Mouse (Mus musculus) mature B cell (primary cell): ENCODE measurements around the gene Psg19.
"Not testable (repeated sequence)": the region's sequence is repeated elsewhere in the genome, so short reads cannot be mapped to it uniquely, and the experiment has no call there.

Experiments
- in situ Hi-C: fragments of 300-500 bp; cut with MboI; formaldehyde crosslinking; loops from 2 replicates; pipeline ENCODE4 v1.14.3; 2019

The Psg19 gene

DNA sequence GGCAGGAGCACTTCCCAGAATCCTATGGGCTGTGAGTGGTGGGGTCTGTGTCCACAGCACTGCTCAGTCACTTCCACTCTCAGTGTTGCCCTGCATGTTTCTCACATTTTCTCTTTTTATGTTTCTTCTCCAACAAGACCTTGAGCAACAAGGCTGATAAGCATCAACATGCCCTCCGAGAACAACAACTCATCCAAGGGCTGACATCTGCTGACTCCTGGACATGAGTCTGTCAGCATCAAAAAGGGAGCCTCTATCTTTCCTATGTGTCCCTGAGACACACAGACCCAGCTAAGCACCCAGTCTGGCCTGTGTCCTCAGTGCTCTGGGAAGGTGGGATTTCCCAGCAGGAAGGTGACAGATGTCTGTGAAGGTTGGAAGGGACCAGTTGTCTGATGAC lies at the start of gene Psg19:
Gene Psg19, minus strand, starts transcription at position 101 of the 400 bp plus-strand sequence.
- in situ Hi-C loops = no loop called here

GRCm38 (mm10) chr7:18844811-18845210 lies 46.5 kb upstream of the Psg19 start:
- in situ Hi-C loops = no loop called here

DNA sequence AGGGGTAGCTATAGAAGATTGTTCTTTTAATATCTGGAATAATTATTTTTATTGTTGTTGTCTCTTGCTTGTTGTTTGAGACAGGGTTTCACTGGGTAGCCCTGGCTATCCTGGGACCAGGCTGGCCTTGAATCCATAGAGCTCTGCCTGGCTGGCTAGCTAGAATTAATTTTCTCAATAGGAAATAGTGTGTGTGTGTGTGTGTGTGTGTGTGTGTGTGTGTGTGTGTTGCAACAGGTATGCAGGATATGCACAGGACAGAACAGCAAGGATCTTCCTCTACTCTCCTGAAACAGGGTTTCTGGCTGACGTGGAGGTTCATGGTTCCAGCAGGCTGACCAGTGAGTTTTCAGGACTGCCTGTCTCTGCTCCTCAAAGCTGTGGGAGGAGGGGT lies 42.9 kb upstream of the Psg19 start:
- in situ Hi-C loops = no loop called here

DNA sequence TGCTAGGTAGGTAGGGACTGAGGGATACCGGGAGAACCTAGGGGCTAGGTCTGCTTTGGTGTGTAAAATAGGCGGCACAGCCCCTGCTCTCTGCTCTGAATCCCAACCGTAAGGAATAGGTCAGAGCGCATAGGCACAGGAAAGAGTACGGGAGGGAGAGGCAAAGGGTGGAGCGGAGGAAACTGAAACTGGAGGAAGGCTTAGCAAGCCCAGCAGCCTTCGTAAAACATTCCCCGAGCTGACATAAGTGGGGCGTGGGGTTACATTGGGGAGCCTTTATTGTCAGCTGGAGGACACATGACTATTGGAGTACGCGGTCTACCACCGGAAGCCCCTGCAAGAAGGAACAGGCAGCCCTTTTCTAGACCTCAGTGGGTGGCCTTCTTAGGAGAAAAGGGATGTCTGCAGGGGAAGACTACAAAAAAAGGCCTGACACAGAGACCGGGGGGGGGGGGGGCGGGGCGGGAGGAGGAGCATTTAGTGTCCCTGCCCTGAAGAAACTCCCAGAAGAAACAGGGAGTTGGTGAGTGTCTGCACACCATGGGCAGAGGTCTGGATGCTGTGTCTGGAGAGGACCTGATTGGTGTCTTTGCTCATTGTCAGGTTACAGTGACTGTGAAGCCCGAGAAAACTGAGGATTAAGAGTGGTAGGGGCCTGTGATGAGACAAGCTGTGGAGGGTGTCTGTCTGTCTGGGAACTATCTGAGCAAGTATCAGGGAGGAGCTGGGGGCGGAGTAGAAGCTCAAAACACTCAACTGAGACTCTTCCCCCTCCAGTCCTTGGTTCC lies 42.3 kb upstream of the Psg19 start:
- in situ Hi-C loops = no loop called here

DNA sequence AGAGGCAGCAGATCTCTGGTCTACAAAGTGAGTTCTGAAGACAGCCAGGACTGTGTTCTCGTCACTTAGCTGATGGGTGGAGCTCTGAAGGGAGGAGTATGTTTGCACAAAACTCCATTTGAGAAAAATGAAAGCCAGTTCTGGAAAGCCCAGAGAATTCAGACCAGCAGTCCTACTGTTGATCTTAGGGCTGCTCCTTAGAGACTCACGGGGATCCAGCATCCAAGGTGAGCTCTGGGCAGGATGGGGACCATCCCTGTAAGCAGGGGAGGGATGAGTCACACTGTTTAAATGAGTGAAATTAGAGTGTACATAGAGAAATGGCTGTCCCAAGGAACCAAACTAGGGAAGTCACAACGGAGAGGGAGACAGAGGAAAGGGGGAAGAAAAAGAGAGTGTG lies 41.5 kb upstream of the Psg19 start, which contains the start of gene Mill2:
Gene Mill2, plus strand, starts transcription at position 102 of the 400 bp plus-strand sequence.
- in situ Hi-C loops = no loop called here

- in situ Hi-C loops = no loop called here
These were observed 34.0 kb upstream of the Psg19 start for GRCm38 (mm10) chr7:18832298-18832697.

- in situ Hi-C loops = no loop called here
These were observed 31.2 kb upstream of the Psg19 start for GRCm38 (mm10) chr7:18829545-18829944.

- in situ Hi-C loops = no loop called here
These were observed 30.3 kb upstream of the Psg19 start for GRCm38 (mm10) chr7:18828592-18828991.

GRCm38 (mm10) chr7:18827792-18828546 lies 29.6 kb upstream of the Psg19 start:
- in situ Hi-C loops = no loop called here

GRCm38 (mm10) chr7:18821507-18821906 lies 23.2 kb upstream of the Psg19 start, which contains the start of gene Psg17:
Gene Psg17, minus strand, starts transcription at chr7:18821607.
- in situ Hi-C loops = no loop called here

- in situ Hi-C loops = no loop called here
These were observed 20.0 kb upstream of the Psg19 start for GRCm38 (mm10) chr7:18818301-18818700.

DNA sequence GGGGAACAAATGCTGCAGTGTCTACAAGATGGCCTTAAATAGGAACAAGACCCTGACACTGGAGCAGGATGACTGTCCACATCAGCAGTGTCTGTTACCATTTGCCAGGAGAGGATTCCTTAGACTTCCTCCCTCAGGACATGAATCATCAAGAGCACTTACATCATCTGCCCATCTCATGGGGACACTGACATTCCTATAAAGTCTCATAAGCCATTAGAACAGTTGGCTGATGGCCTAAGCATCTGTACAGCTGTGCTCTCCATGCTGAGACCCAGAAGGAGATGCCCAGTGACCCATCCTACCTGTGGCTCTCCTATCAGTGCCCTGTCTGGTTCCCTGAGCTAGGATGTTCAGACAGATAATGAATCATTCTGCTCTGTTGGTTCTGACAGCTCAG lies 5.2 kb upstream of the Psg19 start:
- in situ Hi-C loops = no loop called here

GRCm38 (mm10) chr7:18799129-18799528 lies 809 bp upstream of the Psg19 start:
- in situ Hi-C loops = no loop called here

DNA sequence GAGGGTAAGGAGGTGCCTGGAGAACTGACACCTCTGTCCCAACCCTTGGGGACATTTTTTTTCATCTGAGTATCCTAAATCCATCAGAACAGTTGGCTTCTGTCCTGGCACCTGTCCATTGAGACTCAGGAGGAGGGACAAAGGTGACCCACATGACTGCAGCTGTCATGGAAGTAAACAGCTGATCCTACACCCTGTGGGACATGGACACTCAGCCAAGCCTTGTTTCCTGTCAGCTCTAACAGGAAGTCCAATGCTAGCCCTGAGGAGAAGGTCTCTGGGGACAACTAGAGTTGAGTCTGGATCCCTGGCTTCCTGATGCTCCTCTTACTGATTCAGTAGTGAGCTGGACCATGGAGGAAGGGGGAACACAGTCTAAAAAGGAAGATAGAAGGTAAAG lies 7.6 kb downstream of the Psg19 start:
- in situ Hi-C loops = not testable (repeated sequence)

GRCm38 (mm10) chr7:18781301-18781700 lies 17.0 kb downstream of the Psg19 start:
- in situ Hi-C loops = not testable (repeated sequence)

- in situ Hi-C loops = no loop called here
These were observed 19.0 kb downstream of the Psg19 start for GRCm38 (mm10) chr7:18779337-18779781.

GRCm38 (mm10) chr7:18762885-18763284 lies 35.4 kb downstream of the Psg19 start:
- in situ Hi-C loops = loop anchor here (25.0 kb wide), 1 partner anchor 99 kb away; the partner anchor contains the start of gene Pglyrp1

DNA sequence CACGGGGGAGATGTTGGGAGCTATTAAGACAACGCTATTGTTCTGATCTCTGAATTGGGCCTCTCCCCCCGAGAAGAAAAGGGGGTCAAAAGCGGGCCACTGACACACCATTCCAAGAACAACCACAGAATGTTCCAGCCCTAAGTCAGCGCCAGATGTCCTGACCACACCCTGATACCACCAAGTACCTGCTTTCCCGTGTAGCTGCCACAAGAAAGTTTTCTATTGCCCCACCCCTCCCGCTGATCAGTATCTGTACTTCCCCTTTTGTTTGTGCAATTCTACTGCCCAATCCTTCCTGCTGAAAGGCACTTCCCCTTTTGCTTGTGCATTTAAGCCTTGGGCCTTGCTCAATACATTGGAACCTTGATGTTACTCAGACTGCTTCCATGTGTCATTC lies 38.2 kb downstream of the Psg19 start:
- in situ Hi-C loops = loop anchor here (25.0 kb wide), 1 partner anchor 102 kb away; the partner anchor contains the start of gene Pglyrp1

- in situ Hi-C loops = loop anchor here (25.0 kb wide), 1 partner anchor 112 kb away; the partner anchor contains the start of gene Pglyrp1
These were observed 48.3 kb downstream of the Psg19 start for GRCm38 (mm10) chr7:18749896-18750477.

GRCm38 (mm10) chr7:18748994-18749895 lies 49.1 kb downstream of the Psg19 start:
- in situ Hi-C loops = no loop called here

- in situ Hi-C loops = not testable (repeated sequence)
These were observed 50.9 kb downstream of the Psg19 start for GRCm38 (mm10) chr7:18747420-18747819.
